9 mouse cellular contexts compared by ENCODE assay signal in the genomic region with DNA sequence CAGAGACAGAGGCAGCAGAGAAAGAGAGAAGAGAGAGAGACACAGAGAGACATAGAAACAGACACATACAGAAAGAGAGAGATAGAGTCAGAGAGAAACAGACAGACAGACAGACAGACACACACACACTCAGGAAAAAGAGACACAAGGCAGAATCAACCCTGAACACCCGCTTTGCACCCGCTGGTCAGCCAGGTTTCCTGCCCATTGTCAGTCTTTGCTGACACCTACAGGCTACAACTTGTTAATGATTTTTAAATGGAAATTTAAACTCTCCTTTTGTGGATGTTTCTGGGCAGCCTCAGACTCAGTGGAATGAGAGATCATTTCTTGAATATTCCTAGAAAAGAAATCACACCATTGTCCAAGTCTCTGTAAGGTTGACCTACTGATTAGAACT. TPM values are rescaled to one million over a fixed set of nuclear protein-coding genes. Genes with fewer than 3 reads are reported as not detected.
DNase-seq lines count a peak whose midpoint lies in the region; ATAC-seq and TF ChIP-seq lines count a peak whose summit lies in the region.
"Had no signal": no experiment of that assay in that cellular context is flagged by ENCODE, and none has a peak within 500 bp of the region (broad histone marks: within the 10 kb centered on the region; RNA-seq: fewer than 3 reads in every experiment).

No protein-coding gene starts in this region.

- H3K36me3 ChIP-seq in forebrain, embryonic 14.5 days (ENCODE audit: control insufficient read depth, insufficient read depth, low read length), result no peaks in the 10 kb centered on the region
- no peaks in the 10 kb centered on the region for H3K36me3 ChIP-seq in liver, embryonic 14.5 days (replicated peaks; ENCODE audit: control insufficient read depth, insufficient read depth, low read depth)
- H3K36me3 ChIP-seq in stomach, embryonic 16.5 days (ENCODE audit: control insufficient read depth, insufficient read depth, low read length), result no peaks in the 10 kb centered on the region

- peak; percentile 63 for TF ChIP-seq CTCF in liver, embryonic 14.5 days (IDR thresholded peaks at IDR 0.05; ENCODE audit: low read depth)

- no peaks in the 10 kb centered on the region for H3K4me1 ChIP-seq in forebrain, embryonic 14.5 days (ENCODE audit: control insufficient read depth, insufficient read depth, low read length)
- 0 out of 4 replicates have a peak, but pooled peaks cover 0 to 2% of the 10 kb centered on the region in 2 experiments for H3K4me1 ChIP-seq in liver, embryonic 14.5 days (replicated peaks; ENCODE audit: control insufficient read depth in 2 of 2, insufficient read depth in 2 of 2, low read length in 1 of 2)
- H3K4me1 ChIP-seq in stomach, embryonic 16.5 days (ENCODE audit: control insufficient read depth, insufficient read depth, low read length), result no peaks in the 10 kb centered on the region

- WGBS in forebrain, embryonic 14.5 days, result 0% methylated on average over 2 of the region's 2 CpGs
- WGBS in liver, embryonic 14.5 days (ENCODE audit: insufficient replicate concordance), result 0% methylated on average over 2 of the region's 2 CpGs
- 5% methylated on average over 2 of the region's 2 CpGs for WGBS in stomach, embryonic 16.5 days

- peak; percentile 36 for DNase-seq in adrenal gland, adult 2 months
- no peak for DNase-seq in adrenal gland, postnatal 4 days (ENCODE audit: low spot score in 2 of 2)
- peak; percentile 16 for DNase-seq in left cerebral cortex, adult 11 months (ENCODE audit: low spot score)
- DNase-seq in left cerebral cortex, adult 8-10 months (ENCODE audit: low spot score in 2 of 2), result no peak
- peak; percentile 37 for DNase-seq in R1 (ENCODE audit: low read depth, low spot score)
- peak; percentile 64 for DNase-seq in forebrain, embryonic 14.5 days (ENCODE audit: low spot score)
- no peak for DNase-seq in liver, embryonic 14.5 days (ENCODE audit: low read depth in 3 of 3, low spot score in 3 of 3)

- TF ChIP-seq EP300 in liver, embryonic 14.5 days (IDR thresholded peaks at IDR 0.05; ENCODE audit: low read depth), result no peak

- no peak overlapping the region for H3K4me2 ChIP-seq in forebrain, embryonic 14.5 days (ENCODE audit: low read length)
- no peak overlapping the region for H3K4me2 ChIP-seq in liver, embryonic 14.5 days (ENCODE audit: low read depth)
- no peak overlapping the region for H3K4me2 ChIP-seq in stomach, embryonic 16.5 days (ENCODE audit: low read depth, low read length)

- no peak overlapping the region for H3K27ac ChIP-seq in forebrain, embryonic 14.5 days (ENCODE audit: low read depth, low read length)
- no peak overlapping the region for H3K27ac ChIP-seq in liver, embryonic 14.5 days
- no peak overlapping the region for H3K27ac ChIP-seq in stomach, embryonic 16.5 days (ENCODE audit: low read length)

- no peaks in the 10 kb centered on the region for H3K27me3 ChIP-seq in forebrain, embryonic 14.5 days (replicated peaks; ENCODE audit: control insufficient read depth, insufficient read depth, low read length)
- H3K27me3 ChIP-seq in liver, embryonic 14.5 days (ENCODE audit: control insufficient read depth, insufficient read depth, low read length), result no peaks in the 10 kb centered on the region
- no peaks in the 10 kb centered on the region for H3K27me3 ChIP-seq in stomach, embryonic 16.5 days (ENCODE audit: control insufficient read depth, insufficient read depth, low read length)

- no peaks in the 10 kb centered on the region for H3K9me3 ChIP-seq in forebrain, embryonic 14.5 days (replicated peaks; ENCODE audit: control insufficient read depth, low read length)
- H3K9me3 ChIP-seq in liver, embryonic 14.5 days (ENCODE audit: control insufficient read depth, low read length), result no peaks in the 10 kb centered on the region
- no peaks in the 10 kb centered on the region for H3K9me3 ChIP-seq in stomach, embryonic 16.5 days (replicated peaks; ENCODE audit: control insufficient read depth, low read length)

- no peak overlapping the region for H3K4me3 ChIP-seq in forebrain, embryonic 14.5 days (ENCODE audit: low read depth, low read length)
- no peak overlapping the region for H3K4me3 ChIP-seq in liver, embryonic 14.5 days (ENCODE audit: insufficient read depth in 1 of 2, low read depth in 2 of 2, low read length in 2 of 2)
- no peak overlapping the region for H3K4me3 ChIP-seq in stomach, embryonic 16.5 days (replicated peaks; ENCODE audit: low read length)
- H3K4me3 ChIP-seq: myocyte had no signal

- H3K9ac ChIP-seq in forebrain, embryonic 14.5 days (ENCODE audit: low read length), result no peak overlapping the region
- H3K9ac ChIP-seq in liver, embryonic 14.5 days (replicated peaks), result no peak overlapping the region
- no peak overlapping the region for H3K9ac ChIP-seq in stomach, embryonic 16.5 days (ENCODE audit: low read length)

- ATAC-seq in forebrain, embryonic 14.5 days, result no peak
- ATAC-seq in liver, embryonic 14.5 days (ENCODE audit: insufficient read depth), result no peak
- ATAC-seq in stomach, embryonic 16.5 days (ENCODE audit: insufficient read depth, low FRiP score), result peak; percentile 25; the same call in 1 of the 2 replicates

RNA-seq across cellular contexts. Expression of gene H2-DMb1, which starts 16.4 kb away (rescaled TPM):
- 10 to 100 TPM in 1 of 2 experiments, 1 to 10 TPM in 1; 6.4 to 12.3 TPM for total RNA-seq in adrenal gland, adult 2 months (2021)
- 32.6 and 33.3 TPM in 2 replicates for polyA plus RNA-seq in adrenal gland, adult 2 months (2012; rRNA removed)
- 1 to 10 TPM; 1.9 to 3.8 TPM for total RNA-seq in adrenal gland, postnatal 4 days (2021)
- total RNA-seq in left cerebral cortex, adult 8-10 months (2022), result 1 to 10 TPM; 2.2 to 7.1 (median 3.5) TPM
- 0.66 and 1.2 TPM in 2 replicates for polyA plus RNA-seq in forebrain, embryonic 14.5 days (2014; fragmentation: Nextera tagmentation; extraction: Ambion mirVana)
- polyA plus RNA-seq in liver, embryonic 14.5 days (2012; rRNA removed), result 1.2 TPM in 2 replicates
- polyA plus RNA-seq in liver, embryonic 14.5 days (2014; fragmentation: Nextera tagmentation; extraction: Ambion mirVana), result 0.79 and 0.86 TPM in 2 replicates
- 2.0 and 2.9 TPM in 2 replicates for polyA plus RNA-seq in stomach, embryonic 16.5 days (2015; fragmentation: Nextera tagmentation; extraction: Ambion mirVana)
- polyA plus RNA-seq: myocyte had no signal

RNA-seq across cellular contexts. Expression of gene Tap1, which starts 18.1 kb away (rescaled TPM):
- 10 to 100 TPM; 15.4 to 19.1 TPM for total RNA-seq in adrenal gland, adult 2 months (2021)
- 44.5 and 44.9 TPM in 2 replicates for polyA plus RNA-seq in adrenal gland, adult 2 months (2012; rRNA removed)
- 10 to 100 TPM; 20.8 to 22.1 TPM for total RNA-seq in adrenal gland, postnatal 4 days (2021)
- total RNA-seq in left cerebral cortex, adult 8-10 months (2022), result 1 to 10 TPM; 3.0 to 8.6 (median 4.6) TPM
- polyA plus RNA-seq in forebrain, embryonic 14.5 days (2014; fragmentation: Nextera tagmentation; extraction: Ambion mirVana), result 1.1 and 1.2 TPM in 2 replicates
- 1.9 TPM in 2 replicates for polyA plus RNA-seq in liver, embryonic 14.5 days (2012; rRNA removed)
- polyA plus RNA-seq in liver, embryonic 14.5 days (2014; fragmentation: Nextera tagmentation; extraction: Ambion mirVana), result 2.0 and 2.5 TPM in 2 replicates
- polyA plus RNA-seq in stomach, embryonic 16.5 days (2015; fragmentation: Nextera tagmentation; extraction: Ambion mirVana), result 8.7 and 9.1 TPM in 2 replicates

RNA-seq across cellular contexts. Expression of gene Psmb9, which starts 18.3 kb away (rescaled TPM):
- 10 to 100 TPM; 12.1 to 20.6 TPM for total RNA-seq in adrenal gland, adult 2 months (2021)
- polyA plus RNA-seq in adrenal gland, adult 2 months (2012; rRNA removed), result 45.1 and 54.8 TPM in 2 replicates
- 10 to 100 TPM; 12.6 to 15.0 TPM for total RNA-seq in adrenal gland, postnatal 4 days (2021)
- total RNA-seq in left cerebral cortex, adult 8-10 months (2022), result 1 to 10 TPM; 2.6 to 3.2 (median 3.0) TPM
- 0.58 and 1.0 TPM in 2 replicates for polyA plus RNA-seq in forebrain, embryonic 14.5 days (2014; fragmentation: Nextera tagmentation; extraction: Ambion mirVana)
- 3.8 and 5.8 TPM in 2 replicates for polyA plus RNA-seq in liver, embryonic 14.5 days (2012; rRNA removed)
- polyA plus RNA-seq in liver, embryonic 14.5 days (2014; fragmentation: Nextera tagmentation; extraction: Ambion mirVana), result 6.0 and 7.5 TPM in 2 replicates
- polyA plus RNA-seq in stomach, embryonic 16.5 days (2015; fragmentation: Nextera tagmentation; extraction: Ambion mirVana), result 7.3 and 7.7 TPM in 2 replicates

RNA-seq across cellular contexts. Expression of gene H2-DMb2, which starts 26.2 kb away (rescaled TPM):
- total RNA-seq in adrenal gland, adult 2 months (2021), result 1 to 10 TPM; 2.0 to 3.4 TPM
- polyA plus RNA-seq in adrenal gland, adult 2 months (2012; rRNA removed), result 1.3 and 2.3 TPM in 2 replicates
- 1 to 10 TPM; 1.2 to 3.0 TPM for total RNA-seq in adrenal gland, postnatal 4 days (2021)
- 1 to 10 TPM in 3 of 4 experiments, under 1 TPM in 1; 0.84 to 3.5 (median 2.0) TPM for total RNA-seq in left cerebral cortex, adult 8-10 months (2022)
- 0.18 and 0.36 TPM in 2 replicates for polyA plus RNA-seq in forebrain, embryonic 14.5 days (2014; fragmentation: Nextera tagmentation; extraction: Ambion mirVana)
- 0.40 and 0.58 TPM in 2 replicates for polyA plus RNA-seq in liver, embryonic 14.5 days (2012; rRNA removed)
- 0.13 and 0.33 TPM in 2 replicates for polyA plus RNA-seq in liver, embryonic 14.5 days (2014; fragmentation: Nextera tagmentation; extraction: Ambion mirVana)
- 0.70 and 0.82 TPM in 2 replicates for polyA plus RNA-seq in stomach, embryonic 16.5 days (2015; fragmentation: Nextera tagmentation; extraction: Ambion mirVana)
- polyA plus RNA-seq: myocyte had no signal

RNA-seq across cellular contexts. Expression of gene Psmb8, which starts 28.2 kb away (rescaled TPM):
- total RNA-seq in adrenal gland, adult 2 months (2021), result 10 to 100 TPM; 21.8 to 41.4 TPM
- polyA plus RNA-seq in adrenal gland, adult 2 months (2012; rRNA removed), result 49.6 and 68.0 TPM in 2 replicates
- 10 to 100 TPM; 25.0 to 27.4 TPM for total RNA-seq in adrenal gland, postnatal 4 days (2021)
- 10 to 100 TPM in 1 of 4 experiments, 1 to 10 TPM in 3; 4.0 to 12.1 (median 7.1) TPM for total RNA-seq in left cerebral cortex, adult 8-10 months (2022)
- 1.8 and 2.7 TPM in 2 replicates for polyA plus RNA-seq in forebrain, embryonic 14.5 days (2014; fragmentation: Nextera tagmentation; extraction: Ambion mirVana)
- polyA plus RNA-seq in liver, embryonic 14.5 days (2012; rRNA removed), result 9.5 and 11.8 TPM in 2 replicates
- polyA plus RNA-seq in liver, embryonic 14.5 days (2014; fragmentation: Nextera tagmentation; extraction: Ambion mirVana), result 18.8 and 21.7 TPM in 2 replicates
- 14.7 and 15.4 TPM in 2 replicates for polyA plus RNA-seq in stomach, embryonic 16.5 days (2015; fragmentation: Nextera tagmentation; extraction: Ambion mirVana)

Comparison
In these comparisons a context has a peak if more than half of its experiments do, and no peak if none do; other contexts are left out.
1. DNase-seq: peak in adrenal gland, adult 2 months (single experiment), left cerebral cortex, adult 11 months (single experiment), R1 (single experiment) and forebrain, embryonic 14.5 days (single experiment); none in adrenal gland, postnatal 4 days (0 of 2), left cerebral cortex, adult 8-10 months (0 of 2) and liver, embryonic 14.5 days (0 of 3).